Mouse (Mus musculus): ENCODE results near the gene Ece1. TPM values are rescaled to one million over a fixed set of nuclear protein-coding genes. Genes with fewer than 3 reads are reported as not detected.
"Not testable (repeated sequence)": the region's sequence is repeated elsewhere in the genome, so short reads cannot be mapped to it uniquely, and the experiment has no call there.

The Ece1 gene
- 10 to 100 TPM; 50.3 to 52.3 TPM for total RNA-seq (2021)

GRCm38 (mm10) chr4:137862019-137862418 is at the start of gene Ece1:
TSS of gene Ece1 (plus strand) at chr4:137862237.
- DNase-seq (ENCODE audit: extremely low spot score in 1 of 2, low spot score in 1 of 2) = peak; percentile 75 to 77

GRCm38 (mm10) chr4:137812946-137813708 is 48.9 kb upstream of the Ece1 start:
- no peak for DNase-seq (ENCODE audit: extremely low spot score in 1 of 2, low spot score in 1 of 2)

GRCm38 (mm10) chr4:137814140-137814539 is 47.9 kb upstream of the Ece1 start:
- DNase-seq (ENCODE audit: extremely low spot score in 1 of 2, low spot score in 1 of 2) = no peak

DNA sequence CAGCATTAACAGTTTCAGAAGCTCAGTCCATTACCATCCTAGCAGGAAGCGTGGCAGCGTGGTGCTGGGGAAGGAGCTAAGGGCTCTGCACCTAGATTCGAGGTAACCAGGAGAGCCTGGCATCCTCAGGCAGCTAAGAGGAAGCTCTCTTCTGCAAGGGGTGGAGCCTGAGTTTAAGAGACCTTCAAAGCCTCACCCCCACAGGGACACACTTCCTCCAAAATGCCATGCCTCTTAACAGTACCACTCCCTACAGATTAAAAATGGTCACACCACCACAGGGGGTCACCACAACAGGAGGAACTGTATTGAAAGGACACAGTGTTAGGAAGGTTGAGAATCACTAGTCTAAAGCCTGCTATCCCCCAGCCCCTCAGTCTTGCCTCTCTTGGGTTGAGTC is 46.6 kb upstream of the Ece1 start:
- DNase-seq (ENCODE audit: extremely low spot score in 1 of 2, low spot score in 1 of 2) = no peak

GRCm38 (mm10) chr4:137816216-137816615 is 45.8 kb upstream of the Ece1 start:
- DNase-seq (ENCODE audit: extremely low spot score in 1 of 2, low spot score in 1 of 2) = no peak

- DNase-seq (ENCODE audit: extremely low spot score in 1 of 2, low spot score in 1 of 2) = no peak
These were observed 43.7 kb upstream of the Ece1 start for GRCm38 (mm10) chr4:137818341-137818740.

DNA sequence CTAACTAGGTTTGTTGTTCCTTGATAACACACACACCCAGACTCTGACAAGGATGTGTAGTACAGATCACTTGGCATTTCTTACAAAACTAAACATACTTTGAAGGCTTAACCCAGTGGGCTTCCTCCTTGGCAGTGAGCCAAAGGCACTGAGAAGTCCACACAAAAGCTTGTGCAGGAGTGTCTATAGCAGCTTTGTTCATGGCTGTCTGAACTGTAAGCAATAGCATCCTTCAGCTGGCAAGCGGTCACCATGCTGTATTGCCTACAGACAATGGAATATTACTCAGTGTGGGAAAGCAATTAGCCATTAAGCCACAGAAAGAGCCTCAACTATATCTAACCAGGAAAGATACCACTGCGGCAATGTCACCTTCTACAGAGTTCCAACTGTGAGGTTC is 42.5 kb upstream of the Ece1 start:
- no peak for DNase-seq (ENCODE audit: extremely low spot score in 1 of 2, low spot score in 1 of 2)

- DNase-seq (ENCODE audit: extremely low spot score in 1 of 2, low spot score in 1 of 2) = no peak
These were observed 41.3 kb upstream of the Ece1 start for GRCm38 (mm10) chr4:137820721-137821120.

DNA sequence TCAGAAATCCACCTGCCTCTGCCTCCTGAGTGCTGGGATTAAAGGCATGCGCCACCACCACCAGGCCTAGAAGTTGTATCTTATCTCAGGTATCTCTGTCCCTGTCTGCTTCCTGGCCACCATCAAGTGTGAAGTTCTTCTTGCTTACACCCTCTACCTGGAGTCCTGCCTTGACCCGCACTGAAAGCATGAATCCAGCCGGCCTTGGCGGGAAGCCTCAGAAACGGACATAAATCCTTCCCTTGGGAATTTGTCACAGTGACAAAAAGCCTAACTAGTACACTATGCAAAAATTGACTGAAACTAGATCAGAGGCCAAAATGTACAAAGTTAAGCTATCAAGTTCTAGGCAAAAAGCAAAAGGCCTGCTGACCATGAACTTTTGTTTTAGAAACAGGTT is 39.5 kb upstream of the Ece1 start:
- no peak for DNase-seq (ENCODE audit: extremely low spot score in 1 of 2, low spot score in 1 of 2)

DNA sequence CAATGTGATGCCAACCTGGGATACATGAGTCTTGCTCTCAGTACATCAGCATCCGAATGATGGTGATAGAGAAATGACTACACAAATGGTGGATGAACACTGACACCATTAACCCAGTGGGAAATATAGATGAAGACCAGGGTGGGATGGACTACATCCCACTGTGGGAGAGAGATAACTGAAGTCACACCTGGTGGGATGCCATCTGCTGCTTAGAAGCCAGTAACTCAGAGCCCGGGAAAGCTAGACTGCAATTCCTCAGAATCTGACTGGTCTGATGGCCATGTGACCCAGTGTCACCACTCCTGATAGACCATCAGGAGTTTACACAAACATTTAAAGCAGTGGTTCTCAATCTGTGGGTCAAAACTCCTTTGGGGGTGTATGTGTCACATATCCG is 38.5 kb upstream of the Ece1 start:
- no peak for DNase-seq (ENCODE audit: extremely low spot score in 1 of 2, low spot score in 1 of 2)

DNA sequence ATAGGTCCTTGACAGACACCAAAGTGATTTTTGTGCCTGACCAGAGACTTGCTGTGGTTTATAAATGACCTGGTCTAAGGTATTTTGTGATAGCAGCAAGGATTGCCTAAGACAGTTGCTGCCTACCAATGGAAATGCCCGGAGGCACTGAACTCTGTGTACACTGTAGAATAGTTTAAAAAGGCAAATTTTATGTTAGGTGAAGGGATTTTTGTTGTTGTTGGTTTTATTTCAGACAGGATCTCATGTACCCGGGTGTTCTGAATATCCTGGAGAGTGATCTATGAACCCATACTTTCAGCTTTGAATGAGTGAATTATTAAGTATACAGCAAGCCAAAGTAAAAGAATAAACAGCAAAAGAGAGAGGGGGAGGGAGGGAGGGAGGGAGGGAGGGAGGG is 37.2 kb upstream of the Ece1 start:
- DNase-seq (ENCODE audit: extremely low spot score in 1 of 2, low spot score in 1 of 2) = no peak

DNA sequence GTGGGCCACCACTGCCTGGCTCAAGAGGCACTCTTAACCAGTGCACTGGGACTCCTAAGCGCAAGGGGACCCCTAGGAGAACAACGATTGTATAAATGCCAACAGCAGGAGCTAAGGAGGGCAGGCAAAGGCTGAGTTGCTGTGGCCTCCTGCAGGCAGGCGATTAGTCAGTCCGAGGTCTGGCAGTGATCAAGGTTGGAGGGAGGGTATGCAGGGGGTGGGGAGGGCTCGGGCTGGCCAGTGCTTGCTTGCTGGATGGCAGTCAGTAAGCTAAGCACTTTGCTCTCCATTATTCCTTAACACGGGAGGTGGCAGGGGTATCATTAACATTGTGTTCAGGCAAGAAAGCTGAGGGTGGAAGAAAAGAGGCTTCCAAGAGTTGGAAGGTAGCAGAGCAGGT is 31.7 kb upstream of the Ece1 start:
- no peak for DNase-seq (ENCODE audit: extremely low spot score in 1 of 2, low spot score in 1 of 2)

GRCm38 (mm10) chr4:137831598-137831997 is 30.4 kb upstream of the Ece1 start:
- no peak for DNase-seq (ENCODE audit: extremely low spot score in 1 of 2, low spot score in 1 of 2)

- DNase-seq (ENCODE audit: extremely low spot score in 1 of 2, low spot score in 1 of 2) = peak; percentile 64 to 79
These were observed 26.3 kb upstream of the Ece1 start for GRCm38 (mm10) chr4:137835624-137836337.

DNA sequence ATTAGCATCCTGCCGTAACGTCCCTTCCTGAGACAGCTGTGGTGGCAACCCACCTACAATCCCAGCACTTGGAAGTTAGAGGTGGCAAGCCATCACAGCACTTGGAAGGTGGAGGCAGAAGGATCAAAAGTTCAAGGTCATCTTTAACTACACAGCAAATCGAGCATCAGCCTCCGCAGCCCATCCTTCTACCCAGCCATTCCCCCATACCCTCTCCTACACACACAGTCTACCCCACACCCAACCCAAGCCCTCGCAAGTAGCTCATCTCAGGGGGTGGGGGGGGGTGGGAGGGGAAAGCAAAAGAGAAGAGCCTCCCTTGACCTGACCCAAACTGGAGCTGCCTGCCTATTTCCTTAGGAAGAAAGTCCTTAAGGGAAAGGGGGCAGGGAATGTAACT is 25.3 kb upstream of the Ece1 start:
- DNase-seq (ENCODE audit: extremely low spot score in 1 of 2, low spot score in 1 of 2) = no peak

GRCm38 (mm10) chr4:137837792-137838191 is 24.2 kb upstream of the Ece1 start:
- no peak for DNase-seq (ENCODE audit: extremely low spot score in 1 of 2, low spot score in 1 of 2)

DNA sequence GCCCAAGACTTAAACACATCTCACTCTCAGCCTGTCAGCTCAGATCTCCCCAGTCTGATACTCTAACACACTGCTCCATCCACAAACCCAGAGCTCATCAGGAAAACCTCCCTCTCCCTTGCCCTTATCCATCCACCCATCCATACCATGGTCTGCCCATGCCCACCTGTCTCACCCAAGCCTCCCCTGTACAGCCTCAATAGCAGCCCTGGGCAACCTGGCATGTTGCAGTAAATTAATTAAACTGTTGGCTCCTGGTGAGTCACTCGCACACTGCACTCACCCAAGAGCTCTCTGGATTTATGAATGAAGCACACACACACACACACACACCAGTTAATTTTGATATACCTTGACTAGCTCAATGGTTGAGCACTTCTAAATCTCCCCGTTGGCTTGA is 23.2 kb upstream of the Ece1 start:
- no peak for DNase-seq (ENCODE audit: extremely low spot score in 1 of 2, low spot score in 1 of 2)

DNA sequence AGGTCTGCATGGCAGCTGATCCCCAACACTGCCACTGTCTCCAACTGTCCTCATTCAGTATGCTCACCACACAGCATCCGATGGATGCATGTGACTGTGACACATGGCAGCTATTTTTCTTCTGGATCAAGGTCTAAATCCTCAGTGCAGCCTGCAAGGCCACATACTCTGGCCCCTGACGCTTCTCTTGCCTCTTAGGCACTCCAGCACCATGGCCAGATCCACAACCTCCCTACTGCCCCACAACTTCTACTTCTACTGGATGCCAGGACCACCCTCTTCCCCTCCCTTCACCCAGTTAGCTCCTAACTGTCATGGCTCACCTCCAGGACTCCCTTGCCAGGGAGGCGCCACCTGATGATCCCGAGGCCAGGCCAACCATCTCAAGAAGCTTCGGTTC is 22.6 kb upstream of the Ece1 start:
- no peak for DNase-seq (ENCODE audit: extremely low spot score in 1 of 2, low spot score in 1 of 2)

DNA sequence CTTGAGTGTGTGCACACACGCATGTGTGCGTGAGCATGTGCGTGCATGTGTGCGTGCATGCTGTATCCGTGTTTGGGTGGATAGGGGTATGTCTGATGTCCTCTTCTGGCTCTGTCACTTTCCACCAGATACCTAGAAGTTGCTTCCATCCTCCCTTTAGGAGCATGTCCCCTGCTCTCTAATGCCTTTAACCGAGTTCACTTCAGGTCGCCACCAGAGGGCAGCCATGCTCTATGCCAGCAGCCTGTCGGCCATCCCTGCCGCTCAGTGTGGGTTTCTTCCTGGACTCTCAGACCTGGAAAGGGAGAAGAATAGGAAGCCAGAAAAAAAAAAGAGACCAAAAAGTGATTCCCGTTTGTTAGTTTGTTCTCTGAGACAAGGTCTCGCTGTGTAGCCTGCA is 17.4 kb upstream of the Ece1 start:
- peak; percentile 54 to 87 for DNase-seq (ENCODE audit: extremely low spot score in 1 of 2, low spot score in 1 of 2)

DNA sequence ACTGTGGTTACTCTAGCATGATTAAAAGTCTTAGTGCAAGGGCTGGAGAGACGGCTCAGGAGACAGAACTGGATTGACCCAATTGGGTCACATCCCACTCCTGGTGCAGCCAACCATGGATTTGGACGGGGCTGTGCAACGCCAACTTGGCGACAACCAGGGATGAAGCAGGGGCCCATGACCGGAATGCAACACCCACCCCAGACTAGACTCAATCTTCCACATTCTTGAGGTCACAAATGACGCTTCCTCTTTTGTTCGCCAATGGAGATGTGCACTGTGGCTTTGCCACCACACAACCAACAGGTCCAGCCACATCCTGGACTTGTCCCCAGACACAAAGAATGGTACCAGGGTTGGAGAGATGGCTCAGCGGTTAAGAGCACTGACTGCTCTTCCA is 14.4 kb upstream of the Ece1 start:
- DNase-seq (ENCODE audit: extremely low spot score in 1 of 2, low spot score in 1 of 2) = not testable (repeated sequence)

GRCm38 (mm10) chr4:137850161-137850560 is 11.9 kb upstream of the Ece1 start:
- DNase-seq (ENCODE audit: extremely low spot score in 1 of 2, low spot score in 1 of 2) = no peak

DNA sequence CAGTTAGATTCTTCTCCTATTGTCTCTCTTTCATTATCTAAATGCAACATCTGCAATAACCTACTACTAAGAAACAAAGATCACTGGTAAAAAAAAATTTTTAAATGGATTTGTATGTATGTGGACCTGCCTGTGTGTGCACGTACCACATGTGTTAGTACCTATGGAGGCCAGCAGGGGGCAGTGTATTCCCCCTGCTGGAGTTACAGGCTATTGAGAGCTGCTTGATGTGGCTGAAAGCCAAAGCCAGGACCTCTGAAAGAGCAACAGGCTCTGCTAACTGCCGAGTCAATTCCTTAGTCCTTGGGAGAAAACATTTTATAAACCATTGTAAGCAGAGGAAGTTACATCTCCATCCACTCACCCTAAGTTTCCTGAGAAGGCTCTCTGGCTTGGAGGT is 10.6 kb upstream of the Ece1 start:
- no peak for DNase-seq (ENCODE audit: extremely low spot score in 1 of 2, low spot score in 1 of 2)

Data from layer of hippocampus, postnatal 25 days (tissue).